Mouse (Mus musculus) MEL (cell line): ENCODE results near the gene Pkmyt1. TPM values are rescaled to one million over a fixed set of nuclear protein-coding genes. Genes with fewer than 3 reads are reported as not detected.
A peak's percentile ranks its signal among the peaks of the same experiment; 100 is the strongest.

Experiments used
- DNase-seq: peaks from one replicate; pipeline ENCODE4 v3.0.0; 2011; ENCODE audit warnings: low read depth, low spot score
- H3K27ac ChIP-seq: 2 replicates; pipeline ENCODE4 v1.5.1; 2012; ENCODE audit warnings: low read depth, mild to moderate bottlenecking, control low read depth, low read length, moderate library complexity; ENCODE audit not compliant: control insufficient read depth
- H3K27me3 ChIP-seq, 2 experiments: fragments of 150-350 bp in 1 of 2; sonication (generic) in 1 of 2; 2 replicates each; pipeline ENCODE4 v1.6.1; 2012; ENCODE audit warnings: low read length in 2 of 2, mild to moderate bottlenecking in 2 of 2, improper control_type of control experiment in 1 of 2, moderate library complexity in 1 of 2; ENCODE audit not compliant: insufficient read depth in 2 of 2, control insufficient read depth in 1 of 2
- H3K36me3 ChIP-seq, 2 experiments: 2 replicates each; pipeline ENCODE4 v1.6.1; 2012 to 2014; ENCODE audit warnings: low read length in 2 of 2, improper control_type of control experiment in 1 of 2, inconsistent platforms in 1 of 2, mild to moderate bottlenecking in 1 of 2; ENCODE audit not compliant: insufficient read depth in 2 of 2, control insufficient read depth in 1 of 2
- H3K4me1 ChIP-seq, 2 experiments: fragments of 150-350 bp in 1 of 2; sonication (generic) in 1 of 2; 2 replicates each; pipeline ENCODE4 v1.6.1; 2012; ENCODE audit warnings: low read length in 2 of 2, improper control_type of control experiment in 1 of 2, mild to moderate bottlenecking in 1 of 2; ENCODE audit not compliant: insufficient read depth in 2 of 2, control insufficient read depth in 1 of 2
- H3K4me3 ChIP-seq, 2 experiments: fragments of 150-350 bp in 1 of 2; sonication (generic) in 1 of 2; 2 replicates each; pipeline ENCODE4 v1.5.1; 2012; ENCODE audit warnings: low read depth in 2 of 2, low read length in 2 of 2, mild to moderate bottlenecking in 2 of 2, moderate library complexity in 2 of 2, control low read depth in 1 of 2, improper control_type of control experiment in 1 of 2; ENCODE audit not compliant: control insufficient read depth in 1 of 2, insufficient read depth in 1 of 2
- H3K79me2 ChIP-seq: 2 replicates; pipeline ENCODE4 v1.6.1; 2012; ENCODE audit warnings: mild to moderate bottlenecking, low read length, moderate library complexity; ENCODE audit not compliant: control insufficient read depth, poor library complexity, insufficient read depth
- H3K9ac ChIP-seq: 2 replicates; pipeline ENCODE4 v1.6.1; 2012; ENCODE audit warnings: low read depth, mild to moderate bottlenecking, control low read depth, low read length, moderate library complexity; ENCODE audit not compliant: control insufficient read depth, poor library complexity, severe bottlenecking
- H3K9me3 ChIP-seq: fragments of 150-350 bp; sonication (generic); replicated peaks from 2 replicates; pipeline ENCODE4 v1.6.1; 2012; ENCODE audit warnings: mild to moderate bottlenecking, low read length, improper control_type of control experiment, moderate library complexity; ENCODE audit not compliant: insufficient read depth
- BHLHE40 ChIP-seq: IDR thresholded peaks from 2 replicates; pipeline ENCODE4 v1.6.1; 2012; ENCODE audit warnings: low read depth, mild to moderate bottlenecking, inconsistent platforms, low read length, improper control_type of control experiment, borderline replicate concordance
- EP300 ChIP-seq, 2 experiments: IDR thresholded peaks; 2 replicates each; pipeline ENCODE4 v1.6.1; 2011; ENCODE audit warnings: improper control_type of control experiment in 2 of 2, low read length in 2 of 2, low read depth in 1 of 2, mild to moderate bottlenecking in 1 of 2
- ETS1 ChIP-seq: IDR thresholded peaks from 2 replicates; pipeline ENCODE4 v1.6.1; 2012; ENCODE audit warnings: low read depth, mild to moderate bottlenecking, inconsistent platforms, low read length, improper control_type of control experiment, moderate library complexity
- GATA1 ChIP-seq: IDR thresholded peaks from 2 replicates; pipeline ENCODE4 v1.6.1; 2011; ENCODE audit warnings: low read depth, low read length, improper control_type of control experiment
- HCFC1 ChIP-seq: IDR thresholded peaks from 2 replicates; pipeline ENCODE4 v1.6.1; 2012; ENCODE audit warnings: low read depth, mild to moderate bottlenecking, inconsistent platforms, low read length, improper control_type of control experiment, moderate library complexity
- JUND ChIP-seq: IDR thresholded peaks from 2 replicates; pipeline ENCODE4 v1.6.1; 2011; ENCODE audit warnings: low read depth, mild to moderate bottlenecking, improper control_type of control experiment, low read length
- KAT2A ChIP-seq: conservative IDR thresholded peaks from 2 replicates; pipeline ENCODE4 v1.6.1; 2012; ENCODE audit warnings: low read depth, low read length, improper control_type of control experiment, inconsistent platforms
- MXI1 ChIP-seq: IDR thresholded peaks from 2 replicates; pipeline ENCODE4 v1.6.1; 2011; ENCODE audit warnings: mild to moderate bottlenecking, low read depth, low read length, improper control_type of control experiment
- POLR2AphosphoS5 ChIP-seq: IDR thresholded peaks from 2 replicates; pipeline ENCODE4 v1.6.1; 2012; ENCODE audit warnings: low read depth, borderline replicate concordance, mild to moderate bottlenecking, inconsistent platforms, low read length, moderate library complexity, mixed read lengths
- RCOR1 ChIP-seq: IDR thresholded peaks from 2 replicates; pipeline ENCODE4 v1.6.1; 2012; ENCODE audit warnings: low read depth, mild to moderate bottlenecking, inconsistent platforms, low read length, improper control_type of control experiment
- TAL1 ChIP-seq: IDR thresholded peaks from 2 replicates; pipeline ENCODE4 v1.6.1; 2012; ENCODE audit warnings: mild to moderate bottlenecking, inconsistent platforms, low read length, moderate library complexity, mixed read lengths
- UBTF ChIP-seq: IDR thresholded peaks from 2 replicates; pipeline ENCODE4 v1.6.1; 2012; ENCODE audit warnings: low read depth, mild to moderate bottlenecking, inconsistent platforms, low read length, improper control_type of control experiment, moderate library complexity, borderline replicate concordance; ENCODE audit not compliant: insufficient read depth
- USF2 ChIP-seq, 2 experiments: IDR thresholded peaks; 2 replicates each; pipeline ENCODE4 v1.6.1; 2011 to 2012; ENCODE audit warnings: improper control_type of control experiment in 2 of 2, low read length in 2 of 2, borderline replicate concordance in 1 of 2, inconsistent platforms in 1 of 2, low read depth in 1 of 2, mild to moderate bottlenecking in 1 of 2; ENCODE audit not compliant: insufficient read depth in 1 of 2
- ZKSCAN1 ChIP-seq: IDR thresholded peaks from 2 replicates; pipeline ENCODE4 v1.6.1; 2012; ENCODE audit warnings: low read depth, mild to moderate bottlenecking, inconsistent platforms, low read length, improper control_type of control experiment, moderate library complexity
- polyA plus RNA-seq, 2 experiments: library from polyadenylated mRNA; stranded (reverse) in 1 of 2; unstranded in 1 of 2; fragments of >175 nt in 1 of 2; fragments of >200 nt in 1 of 2; gene quantifications; 2 replicates each; pipeline versions ENCODE4 v1.2.1 to v1.2.4; 2012; ENCODE audit warnings: low replicate concordance in 2 of 2, low read depth in 1 of 2; ENCODE audit not compliant: insufficient read length in 2 of 2, insufficient read depth in 1 of 2, missing spikeins in 1 of 2
- total RNA-seq: library from RNA; depleted of rRNA; stranded (reverse); fragments of 300-350 nt; gene quantifications from 2 replicates; pipeline ENCODE4 v1.2.3, GENCODE M21; 2012

Pkmyt1 gene
- total and polyA plus RNA-seq, 3 experiments = 16.6 to 49.8 TPM; not detected in 1

GRCm38 (mm10) chr17:23749400-23750191 is 23.5 kb downstream of the Pkmyt1 start:
- TF ChIP-seq USF2 (IDR thresholded peaks at IDR 0.05; ENCODE audit: borderline replicate concordance in 1 of 2, insufficient read depth in 1 of 2, low read depth in 1 of 2, low read length in 2 of 2) = no peak
- no peak for TF ChIP-seq HCFC1
- TF ChIP-seq GATA1 = no peak
- no peak for TF ChIP-seq JUND
- no peak for TF ChIP-seq BHLHE40
- TF ChIP-seq MXI1 = no peak
- no peak for TF ChIP-seq KAT2A
- Histone ChIP-seq H3K36me3 (peaks cover 0 to 4% of the 10 kb centered on the region in 2 experiments; a peak in 2 of 4 replicates), H3K9me3 (no peaks in the 10 kb centered on the region), H3K27ac (no peak overlapping the region), H3K27me3 (no peaks in the 10 kb centered on the region), H3K79me2 (no peaks in the 10 kb centered on the region), H3K4me1 (peaks cover 4 to 23% of the 10 kb centered on the region in 2 experiments; a peak in 3 of 4 replicates), H3K9ac (peak overlapping the region; percentile 59), H3K4me3 (peak overlapping the region; percentile 55 to 69)
- no peak for DNase-seq

GRCm38 (mm10) chr17:23755689-23756088 is 29.6 kb downstream of the Pkmyt1 start:
- no peak overlapping the region for H3K4me3 ChIP-seq
- H3K27ac ChIP-seq = no peak overlapping the region
- no peaks in the 10 kb centered on the region for H3K9me3 ChIP-seq
- DNase-seq = no peak
- H3K36me3 ChIP-seq = no peaks in the 10 kb centered on the region
- no peaks in the 10 kb centered on the region for H3K4me1 ChIP-seq
- no peak overlapping the region for H3K9ac ChIP-seq
- TF ChIP-seq MXI1 = no peak
- TF ChIP-seq POLR2AphosphoS5 = no peak
- no peak for TF ChIP-seq ZKSCAN1
- TF ChIP-seq RCOR1 = no peak
- no peak for TF ChIP-seq EP300 (IDR thresholded peaks at IDR 0.05; ENCODE audit: low read depth in 1 of 2, low read length in 2 of 2)
- TF ChIP-seq TAL1 = no peak
- TF ChIP-seq UBTF = no peak
- no peaks in the 10 kb centered on the region for H3K27me3 ChIP-seq
- H3K79me2 ChIP-seq = no peaks in the 10 kb centered on the region

- H3K27ac ChIP-seq = no peak overlapping the region
- H3K4me1 ChIP-seq = no peaks in the 10 kb centered on the region
- H3K9me3 ChIP-seq = no peaks in the 10 kb centered on the region
- no peak for DNase-seq
- TF ChIP-seq ETS1 (no peak), HCFC1 (no peak)
- TF ChIP-seq, all 39 proteins: peak for 0
- Histone ChIP-seq H3K27me3 (no peaks in the 10 kb centered on the region), H3K9ac (no peak overlapping the region), H3K79me2 (no peaks in the 10 kb centered on the region), H3K36me3 (no peaks in the 10 kb centered on the region), H3K4me3 (no peak overlapping the region)
Observed at GRCm38 (mm10) chr17:23757581-23757980, 31.4 kb downstream of the Pkmyt1 start.
